Mouse (Mus musculus): ENCODE data around the gene Runx1.

Runx1 gene

GRCm38 (mm10) chr16:92826683-92827082 is 734 bp upstream of the Runx1 start:
- no peak for DNase-seq (ENCODE audit: low read depth, low spot score)

GRCm38 (mm10) chr16:92825204-92825843 is 625 bp downstream of the Runx1 start:
- no peak for DNase-seq (ENCODE audit: low read depth, low spot score)

GRCm38 (mm10) chr16:92824723-92825203 is 1.2 kb downstream of the Runx1 start:
- no peak for DNase-seq (ENCODE audit: low read depth, low spot score)

- DNase-seq (ENCODE audit: low read depth, low spot score) = no peak
Measured at GRCm38 (mm10) chr16:92824003-92824722, 1.8 kb downstream of the Runx1 start.

- DNase-seq (ENCODE audit: low read depth, low spot score) = no peak
Measured at GRCm38 (mm10) chr16:92823381-92823862, 2.5 kb downstream of the Runx1 start.

- DNase-seq (ENCODE audit: low read depth, low spot score) = no peak
Measured at GRCm38 (mm10) chr16:92822676-92823075, 3.3 kb downstream of the Runx1 start.

- no peak for DNase-seq (ENCODE audit: low read depth, low spot score)
Measured at GRCm38 (mm10) chr16:92821938-92822629, 3.9 kb downstream of the Runx1 start.

GRCm38 (mm10) chr16:92821596-92821937 is 4.4 kb downstream of the Runx1 start:
- DNase-seq (ENCODE audit: low read depth, low spot score) = no peak

GRCm38 (mm10) chr16:92820451-92820850 is 5.5 kb downstream of the Runx1 start:
- no peak for DNase-seq (ENCODE audit: low read depth, low spot score)

GRCm38 (mm10) chr16:92818480-92819269 is 7.3 kb downstream of the Runx1 start:
- no peak for DNase-seq (ENCODE audit: low read depth, low spot score)

GRCm38 (mm10) chr16:92816092-92816491 is 9.9 kb downstream of the Runx1 start:
- no peak for DNase-seq (ENCODE audit: low read depth, low spot score)

- DNase-seq (ENCODE audit: low read depth, low spot score) = no peak
Measured at GRCm38 (mm10) chr16:92815195-92815527, 10.8 kb downstream of the Runx1 start.

- DNase-seq (ENCODE audit: low read depth, low spot score) = no peak
Measured at GRCm38 (mm10) chr16:92814366-92815194, 11.4 kb downstream of the Runx1 start.

GRCm38 (mm10) chr16:92812405-92812804 is 13.5 kb downstream of the Runx1 start:
- DNase-seq (ENCODE audit: low read depth, low spot score) = no peak

GRCm38 (mm10) chr16:92810568-92811240 is 15.2 kb downstream of the Runx1 start:
- DNase-seq (ENCODE audit: low read depth, low spot score) = no peak

GRCm38 (mm10) chr16:92807772-92808171 is 18.2 kb downstream of the Runx1 start:
- DNase-seq (ENCODE audit: low read depth, low spot score) = no peak

GRCm38 (mm10) chr16:92803076-92803580 is 22.8 kb downstream of the Runx1 start:
- DNase-seq (ENCODE audit: low read depth, low spot score) = no peak

GRCm38 (mm10) chr16:92801567-92801966 is 24.4 kb downstream of the Runx1 start:
- no peak for DNase-seq (ENCODE audit: low read depth, low spot score)

GRCm38 (mm10) chr16:92800845-92801244 is 25.1 kb downstream of the Runx1 start:
- no peak for DNase-seq (ENCODE audit: low read depth, low spot score)

GRCm38 (mm10) chr16:92799940-92800339 is 26.0 kb downstream of the Runx1 start:
- no peak for DNase-seq (ENCODE audit: low read depth, low spot score)
